Mouse (Mus musculus) stomach, embryonic 14.5 days (tissue): ENCODE results near the gene Cic. TPM values are rescaled to one million over a fixed set of nuclear protein-coding genes. Genes with fewer than 3 reads are reported as not detected.

Experiments used
- ATAC-seq: fragments of 200-750 bp; cut with Nextera tagmentation; 2 replicates; pipeline ENCODE4 v1.8.0; 2017; ENCODE audit warnings: low read depth, moderate TSS enrichment; ENCODE audit not compliant: insufficient number of reproducible peaks, insufficient read depth, low FRiP score
- H3K27ac ChIP-seq: fragments of 300-500 bp; sonication (generic); 2 replicates; pipeline ENCODE4 v1.5.1; 2014; ENCODE audit warnings: mild to moderate bottlenecking, low read length, moderate library complexity, mixed read lengths
- H3K27me3 ChIP-seq: fragments of 300-500 bp; sonication (generic); 2 replicates; pipeline ENCODE4 v1.6.1; 2014; ENCODE audit warnings: low read length, control low read depth, mixed read lengths; ENCODE audit not compliant: control insufficient read depth, insufficient read depth
- H3K36me3 ChIP-seq: fragments of 300-500 bp; sonication (generic); 2 replicates; pipeline ENCODE4 v1.6.1; 2014; ENCODE audit warnings: mild to moderate bottlenecking, control low read depth, low read length, moderate library complexity, mixed read lengths; ENCODE audit not compliant: control insufficient read depth, insufficient read depth
- H3K4me1 ChIP-seq: fragments of 300-500 bp; sonication (generic); 2 replicates; pipeline ENCODE4 v1.6.1; 2014; ENCODE audit warnings: low read length, control low read depth, mixed read lengths; ENCODE audit not compliant: control insufficient read depth, insufficient read depth
- H3K4me2 ChIP-seq: fragments of 300-500 bp; sonication (generic); replicated peaks from 2 replicates; pipeline ENCODE4 v1.6.1; 2014; ENCODE audit warnings: low read depth, low read length, control low read depth
- H3K4me3 ChIP-seq: fragments of 300-500 bp; sonication (generic); 2 replicates; pipeline ENCODE4 v1.5.1; 2014; ENCODE audit warnings: low read depth, low read length, control low read depth
- H3K9ac ChIP-seq: fragments of 300-500 bp; sonication (generic); replicated peaks from 2 replicates; pipeline ENCODE4 v1.6.1; 2014; ENCODE audit warnings: low read depth, mild to moderate bottlenecking, control low read depth, low read length, moderate library complexity, mixed read lengths
- H3K9me3 ChIP-seq: fragments of 300-500 bp; sonication (generic); 2 replicates; pipeline ENCODE4 v1.6.1; 2016; ENCODE audit warnings: low read depth, low read length, control low read depth; ENCODE audit not compliant: control insufficient read depth
- WGBS: fragments of 180-500 bp; shearing (Covaris S2); extraction: QIAGEN DNeasy Blood & Tissue Kit; methylation state at CpG from one replicate; pipeline ENCODE4 v1.1.7; 2014; 5-methylcytosine and 5-hydroxymethylcytosine counted together
- polyA plus RNA-seq: library from polyadenylated mRNA; unstranded; fragments of >200 nt; fragmentation: Nextera tagmentation; extraction: Ambion mirVana; gene quantifications from 2 replicates; pipeline ENCODE4 v1.2.1, GENCODE M21; 2014

The Cic gene
- polyA plus RNA-seq, 1 experiment from 2014 or later: 51.4 TPM

GRCm38 (mm10) chr7:25282731-25283211 lies 15.3 kb downstream of the Cic start:
- H3K27me3 ChIP-seq: no peaks in the 10 kb centered on the region
- no peaks in the 10 kb centered on the region for H3K9me3 ChIP-seq
- H3K27ac ChIP-seq: peak overlapping the region; percentile 99
- H3K4me1 ChIP-seq: peaks cover 43% of the 10 kb centered on the region
- H3K4me2 ChIP-seq: peak overlapping the region; percentile 82
- under 1% methylated on average over 23 of the region's 36 CpGs for WGBS
- peaks cover 33% of the 10 kb centered on the region for H3K36me3 ChIP-seq
- H3K4me3 ChIP-seq: peak overlapping the region; percentile 86
- ATAC-seq: no peak
- peak overlapping the region; percentile 59 for H3K9ac ChIP-seq

- peak overlapping the region; percentile 82 for H3K4me2 ChIP-seq
- H3K9ac ChIP-seq: peak overlapping the region; percentile 59
- H3K36me3 ChIP-seq: peaks cover 41% of the 10 kb centered on the region
- peaks cover 40% of the 10 kb centered on the region for H3K4me1 ChIP-seq
- no peaks in the 10 kb centered on the region for H3K27me3 ChIP-seq
- H3K4me3 ChIP-seq: peak overlapping the region; percentile 86
- ATAC-seq: no peak
- H3K9me3 ChIP-seq: no peaks in the 10 kb centered on the region
- WGBS: 3% methylated on average over 5 of the region's 5 CpGs
- peak overlapping the region; percentile 99 for H3K27ac ChIP-seq
These were observed 16.1 kb downstream of the Cic start for GRCm38 (mm10) chr7:25283637-25284036.

GRCm38 (mm10) chr7:25284171-25284570 lies 16.7 kb downstream of the Cic start:
- H3K27me3 ChIP-seq: no peaks in the 10 kb centered on the region
- peak overlapping the region; percentile 99; the same call in 1 of the 2 replicates for H3K27ac ChIP-seq
- whole genome bisulfite sequencing: 47% methylated on average over 2 of the region's 2 CpGs
- ATAC-seq: no peak
- H3K36me3 ChIP-seq: peaks cover 47% of the 10 kb centered on the region
- peak overlapping the region; percentile 59 for H3K9ac ChIP-seq
- H3K4me2 ChIP-seq: peak overlapping the region; percentile 82
- H3K4me3 ChIP-seq: peak overlapping the region; percentile 86
- no peaks in the 10 kb centered on the region for H3K9me3 ChIP-seq
- peaks cover 40% of the 10 kb centered on the region for H3K4me1 ChIP-seq

GRCm38 (mm10) chr7:25284766-25285165 lies 17.3 kb downstream of the Cic start:
- peak overlapping the region; percentile 86; the same call in 1 of the 2 replicates for H3K4me3 ChIP-seq
- peaks cover 39% of the 10 kb centered on the region for H3K4me1 ChIP-seq
- no peak for ATAC-seq
- H3K9me3 ChIP-seq: no peaks in the 10 kb centered on the region
- H3K4me2 ChIP-seq: peak overlapping the region; percentile 82; the same call in 1 of the 2 replicates
- H3K27ac ChIP-seq: no peak overlapping the region
- H3K9ac ChIP-seq: no peak overlapping the region
- H3K36me3 ChIP-seq: peaks cover 53% of the 10 kb centered on the region
- WGBS: 63% methylated on average over 5 of the region's 5 CpGs
- H3K27me3 ChIP-seq: no peaks in the 10 kb centered on the region

GRCm38 (mm10) chr7:25285511-25286238 lies 18.2 kb downstream of the Cic start:
- H3K27ac ChIP-seq: no peak overlapping the region
- H3K9me3 ChIP-seq: no peaks in the 10 kb centered on the region
- WGBS: 86% methylated on average over 20 of the region's 20 CpGs
- ATAC-seq: no peak
- H3K9ac ChIP-seq: no peak overlapping the region
- H3K27me3 ChIP-seq: no peaks in the 10 kb centered on the region
- H3K4me1 ChIP-seq: peaks cover 32% of the 10 kb centered on the region
- peaks cover 62% of the 10 kb centered on the region for H3K36me3 ChIP-seq
- no peak overlapping the region for H3K4me3 ChIP-seq
- H3K4me2 ChIP-seq: no peak overlapping the region

- Histone ChIP-seq H3K36me3 (peaks cover 75% of the 10 kb centered on the region), H3K4me2 (no peak overlapping the region), H3K4me3 (no peak overlapping the region), H3K9ac (no peak overlapping the region), H3K27ac (no peak overlapping the region), H3K9me3 (no peaks in the 10 kb centered on the region), H3K27me3 (no peaks in the 10 kb centered on the region), H3K4me1 (peaks cover 23% of the 10 kb centered on the region)
- 82% methylated on average over 8 of the region's 8 CpGs for WGBS
- ATAC-seq: no peak
These were observed 19.5 kb downstream of the Cic start for GRCm38 (mm10) chr7:25286989-25287388.

GRCm38 (mm10) chr7:25288011-25288410 lies 20.5 kb downstream of the Cic start:
- no peak overlapping the region for H3K9ac ChIP-seq
- 96% methylated on average over 12 of the region's 12 CpGs for WGBS

GRCm38 (mm10) chr7:25288721-25289120 lies 21.2 kb downstream of the Cic start:
- no peaks in the 10 kb centered on the region for H3K9me3 ChIP-seq
- peaks cover 92% of the 10 kb centered on the region for H3K36me3 ChIP-seq
- H3K9ac ChIP-seq: no peak overlapping the region
- peaks cover 16% of the 10 kb centered on the region for H3K4me1 ChIP-seq
- ATAC-seq: no peak
- no peak overlapping the region for H3K4me2 ChIP-seq
- WGBS: 81% methylated on average over 3 of the region's 3 CpGs
- H3K4me3 ChIP-seq: no peak overlapping the region
- H3K27ac ChIP-seq: no peak overlapping the region
- no peaks in the 10 kb centered on the region for H3K27me3 ChIP-seq

More at GRCm38 (mm10) chr7:25288011-25288410, 20.5 kb downstream of the Cic start:
- Histone ChIP-seq H3K4me3 (no peak overlapping the region), H3K9me3 (no peaks in the 10 kb centered on the region), H3K27me3 (no peaks in the 10 kb centered on the region), H3K36me3 (peaks cover 85% of the 10 kb centered on the region), H3K4me2 (no peak overlapping the region), H3K27ac (no peak overlapping the region), H3K4me1 (peaks cover 23% of the 10 kb centered on the region)
- no peak for ATAC-seq
